Mouse (Mus musculus) MEL (cell line): ENCODE results near the gene Xpo1. TPM values are rescaled to one million over a fixed set of nuclear protein-coding genes. Genes with fewer than 3 reads are reported as not detected.

ENCODE experiments used
- DNase-seq: peaks from one replicate; pipeline ENCODE4 v3.0.0; 2011; ENCODE audit warnings: low read depth, low spot score
- H3K27ac ChIP-seq: 2 replicates; pipeline ENCODE4 v1.5.1; 2012; ENCODE audit warnings: low read depth, mild to moderate bottlenecking, control low read depth, low read length, moderate library complexity; ENCODE audit not compliant: control insufficient read depth
- H3K27me3 ChIP-seq, 2 experiments: fragments of 150-350 bp in 1 of 2; sonication (generic) in 1 of 2; 2 replicates each; pipeline ENCODE4 v1.6.1; 2012; ENCODE audit warnings: low read length in 2 of 2, mild to moderate bottlenecking in 2 of 2, improper control_type of control experiment in 1 of 2, moderate library complexity in 1 of 2; ENCODE audit not compliant: insufficient read depth in 2 of 2, control insufficient read depth in 1 of 2
- H3K36me3 ChIP-seq, 2 experiments: 2 replicates each; pipeline ENCODE4 v1.6.1; 2012 to 2014; ENCODE audit warnings: low read length in 2 of 2, improper control_type of control experiment in 1 of 2, inconsistent platforms in 1 of 2, mild to moderate bottlenecking in 1 of 2; ENCODE audit not compliant: insufficient read depth in 2 of 2, control insufficient read depth in 1 of 2
- H3K4me1 ChIP-seq, 2 experiments: fragments of 150-350 bp in 1 of 2; sonication (generic) in 1 of 2; 2 replicates each; pipeline ENCODE4 v1.6.1; 2012; ENCODE audit warnings: low read length in 2 of 2, improper control_type of control experiment in 1 of 2, mild to moderate bottlenecking in 1 of 2; ENCODE audit not compliant: insufficient read depth in 2 of 2, control insufficient read depth in 1 of 2
- H3K4me3 ChIP-seq, 2 experiments: fragments of 150-350 bp in 1 of 2; sonication (generic) in 1 of 2; 2 replicates each; pipeline ENCODE4 v1.5.1; 2012; ENCODE audit warnings: low read depth in 2 of 2, low read length in 2 of 2, mild to moderate bottlenecking in 2 of 2, moderate library complexity in 2 of 2, control low read depth in 1 of 2, improper control_type of control experiment in 1 of 2; ENCODE audit not compliant: control insufficient read depth in 1 of 2, insufficient read depth in 1 of 2
- H3K79me2 ChIP-seq: 2 replicates; pipeline ENCODE4 v1.6.1; 2012; ENCODE audit warnings: mild to moderate bottlenecking, low read length, moderate library complexity; ENCODE audit not compliant: control insufficient read depth, poor library complexity, insufficient read depth
- H3K9ac ChIP-seq: 2 replicates; pipeline ENCODE4 v1.6.1; 2012; ENCODE audit warnings: low read depth, mild to moderate bottlenecking, control low read depth, low read length, moderate library complexity; ENCODE audit not compliant: control insufficient read depth, poor library complexity, severe bottlenecking
- H3K9me3 ChIP-seq: fragments of 150-350 bp; sonication (generic); replicated peaks from 2 replicates; pipeline ENCODE4 v1.6.1; 2012; ENCODE audit warnings: mild to moderate bottlenecking, low read length, improper control_type of control experiment, moderate library complexity; ENCODE audit not compliant: insufficient read depth
- CTCF ChIP-seq, 3 experiments: IDR thresholded peaks in 2 of 3; conservative IDR thresholded peaks in 1 of 3; 2 replicates each; pipeline ENCODE4 v1.5.1; 2011 to 2012; ENCODE audit warnings: low read length in 3 of 3, low read depth in 2 of 3, mild to moderate bottlenecking in 2 of 3, improper control_type of control experiment in 1 of 3, inconsistent platforms in 1 of 3, mixed read lengths in 1 of 3, moderate library complexity in 1 of 3; ENCODE audit not compliant: control insufficient read depth in 1 of 3, insufficient read depth in 1 of 3, poor library complexity in 1 of 3, severe bottlenecking in 1 of 3
- EP300 ChIP-seq, 2 experiments: IDR thresholded peaks; 2 replicates each; pipeline ENCODE4 v1.6.1; 2011; ENCODE audit warnings: improper control_type of control experiment in 2 of 2, low read length in 2 of 2, low read depth in 1 of 2, mild to moderate bottlenecking in 1 of 2
- GATA1 ChIP-seq: IDR thresholded peaks from 2 replicates; pipeline ENCODE4 v1.6.1; 2011; ENCODE audit warnings: low read depth, low read length, improper control_type of control experiment
- POLR2A ChIP-seq, 2 experiments: IDR thresholded peaks; 2 replicates each; pipeline ENCODE4 v1.6.1; 2011 to 2012; ENCODE audit warnings: low read length in 2 of 2, mild to moderate bottlenecking in 2 of 2, control low read depth in 1 of 2, improper control_type of control experiment in 1 of 2, low read depth in 1 of 2, moderate library complexity in 1 of 2; ENCODE audit not compliant: control insufficient read depth in 1 of 2, insufficient read depth in 1 of 2, poor library complexity in 1 of 2
- POLR2AphosphoS2 ChIP-seq: IDR thresholded peaks from 2 replicates; pipeline ENCODE4 v1.6.1; 2011; ENCODE audit warnings: low read length, improper control_type of control experiment
- RAD21 ChIP-seq: IDR thresholded peaks from 2 replicates; pipeline ENCODE4 v1.6.1; 2011; ENCODE audit warnings: mild to moderate bottlenecking, low read depth, low read length, improper control_type of control experiment
- TAL1 ChIP-seq: IDR thresholded peaks from 2 replicates; pipeline ENCODE4 v1.6.1; 2012; ENCODE audit warnings: mild to moderate bottlenecking, inconsistent platforms, low read length, moderate library complexity, mixed read lengths
- ZNF384 ChIP-seq: IDR thresholded peaks from 2 replicates; pipeline ENCODE4 v1.6.1; 2012; ENCODE audit warnings: low read depth, mild to moderate bottlenecking, inconsistent platforms, low read length, improper control_type of control experiment
- polyA plus RNA-seq, 2 experiments: library from polyadenylated mRNA; stranded (reverse) in 1 of 2; unstranded in 1 of 2; fragments of >175 nt in 1 of 2; fragments of >200 nt in 1 of 2; gene quantifications; 2 replicates each; pipeline versions ENCODE4 v1.2.1 to v1.2.4; 2012; ENCODE audit warnings: low replicate concordance in 2 of 2, low read depth in 1 of 2; ENCODE audit not compliant: insufficient read length in 2 of 2, insufficient read depth in 1 of 2, missing spikeins in 1 of 2
- total RNA-seq: library from RNA; depleted of rRNA; stranded (reverse); fragments of 300-350 nt; gene quantifications from 2 replicates; pipeline ENCODE4 v1.2.3, GENCODE M21; 2012

The Xpo1 gene
- total and polyA plus RNA-seq, 3 experiments: 95.0 to 276 (median 119) TPM

GRCm38 (mm10) chr11:23297379-23297778, 41.5 kb downstream of the Xpo1 start:
- TF ChIP-seq GATA1 (peak; percentile 85), POLR2A (IDR thresholded peaks at IDR 0.05; ENCODE audit: control insufficient read depth in 1 of 2, insufficient read depth in 1 of 2, low read depth in 1 of 2, low read length in 2 of 2, poor library complexity in 1 of 2) (no peak), EP300 (IDR thresholded peaks at IDR 0.05; ENCODE audit: low read depth in 1 of 2, low read length in 2 of 2) (peak in 1 of 2 experiments; percentile 41; a peak in 1 of 4 replicates), TAL1 (0 out of 2 replicates have a peak, but pooled peaks have one; percentile 5), ZNF384 (0 out of 2 replicates have a peak, but pooled peaks have one; percentile 20), CTCF (IDR thresholded peaks at IDR 0.05 in 2 of 3, conservative IDR thresholded peaks at IDR 0.05 in 1 of 3; ENCODE audit: control insufficient read depth in 1 of 3, insufficient read depth in 1 of 3, low read depth in 2 of 3, low read length in 3 of 3, poor library complexity in 1 of 3, severe bottlenecking in 1 of 3) (no peak)
- peak; percentile 57 for DNase-seq
- H3K4me1 ChIP-seq: 0 out of 4 replicates have a peak, but pooled peaks cover 0 to 4% of the 10 kb centered on the region in 2 experiments
- no peaks in the 10 kb centered on the region for H3K9me3 ChIP-seq
- H3K9ac ChIP-seq: no peak overlapping the region
- H3K36me3 ChIP-seq: peaks cover 21 to 41% of the 10 kb centered on the region in 2 experiments
- H3K4me3 ChIP-seq: no peak overlapping the region
- no peaks in the 10 kb centered on the region for H3K79me2 ChIP-seq
- H3K27me3 ChIP-seq: no peaks in the 10 kb centered on the region
- H3K27ac ChIP-seq: no peak overlapping the region

GRCm38 (mm10) chr11:23298301-23298700, 42.5 kb downstream of the Xpo1 start:
- no peak overlapping the region for H3K4me3 ChIP-seq
- H3K79me2 ChIP-seq: no peaks in the 10 kb centered on the region
- 0 out of 4 replicates have a peak, but pooled peaks cover 0 to 4% of the 10 kb centered on the region in 2 experiments for H3K4me1 ChIP-seq
- no peak overlapping the region for H3K9ac ChIP-seq
- H3K27me3 ChIP-seq: no peaks in the 10 kb centered on the region
- 0 out of 2 replicates have a peak, but pooled peaks have one; percentile 10 for TF ChIP-seq POLR2AphosphoS2
- no peak for TF ChIP-seq POLR2A (IDR thresholded peaks at IDR 0.05; ENCODE audit: control insufficient read depth in 1 of 2, insufficient read depth in 1 of 2, low read depth in 1 of 2, low read length in 2 of 2, poor library complexity in 1 of 2)
- no peaks in the 10 kb centered on the region for H3K9me3 ChIP-seq
- peaks cover 21 to 32% of the 10 kb centered on the region in 2 experiments for H3K36me3 ChIP-seq
- no peak for DNase-seq
- no peak overlapping the region for H3K27ac ChIP-seq

GRCm38 (mm10) chr11:23299910-23300309, 44.1 kb downstream of the Xpo1 start:
- Histone ChIP-seq H3K79me2 (no peaks in the 10 kb centered on the region), H3K9me3 (no peaks in the 10 kb centered on the region), H3K9ac (no peak overlapping the region), H3K4me3 (no peak overlapping the region), H3K4me1 (peaks cover 0 to 4% of the 10 kb centered on the region in 2 experiments; a peak in 1 of 4 replicates), H3K27ac (no peak overlapping the region), H3K27me3 (no peaks in the 10 kb centered on the region), H3K36me3 (peaks cover 19 to 25% of the 10 kb centered on the region in 2 experiments)
- no peak for DNase-seq
- TF ChIP-seq POLR2AphosphoS2 (peak; percentile 65; the same call in 1 of the 2 replicates), POLR2A (IDR thresholded peaks at IDR 0.05; ENCODE audit: control insufficient read depth in 1 of 2, insufficient read depth in 1 of 2, low read depth in 1 of 2, low read length in 2 of 2, poor library complexity in 1 of 2) (0 out of 4 replicates have a peak, but pooled peaks of 1 of the 2 experiments have one; percentile 29), RAD21 (no peak)
